Mouse (Mus musculus): ENCODE data around the gene Haspin.

DNA sequence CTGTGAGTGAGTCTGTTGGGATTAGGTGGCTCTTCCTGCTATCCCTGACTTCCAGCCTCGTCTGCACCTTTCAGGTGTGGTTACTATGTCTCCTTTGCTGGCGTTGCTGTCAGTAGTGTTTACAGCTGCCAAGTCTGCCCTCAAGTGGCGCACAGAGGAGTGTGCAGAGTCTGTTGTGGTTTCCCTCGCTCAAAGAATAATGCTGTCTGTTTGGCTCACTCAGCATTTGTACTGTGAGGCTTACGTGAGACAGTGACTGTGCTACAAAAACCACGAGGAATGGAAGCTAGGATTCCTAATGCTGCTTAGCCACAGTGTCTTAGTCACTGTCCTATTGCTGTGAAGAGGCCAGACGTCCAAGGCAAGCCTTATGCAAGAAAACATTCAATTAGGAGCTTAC lies 7.1 kb downstream of the Haspin start:
- no peak for TF ChIP-seq GATA1 (IDR thresholded peaks at IDR 0.05; ENCODE audit: low read length)
- TF ChIP-seq TAL1 (IDR thresholded peaks at IDR 0.05; ENCODE audit: low read length), result no peak
